Mouse (Mus musculus) stomach, postnatal 0 days (tissue): Measurements from ENCODE around the gene Arl8b. TPM values are rescaled to one million over a fixed set of nuclear protein-coding genes. Genes with fewer than 3 reads are reported as not detected.
A peak's percentile ranks its signal among the peaks of the same experiment; 100 is the strongest.
"Not testable (repeated sequence)": the region's sequence is repeated elsewhere in the genome, so short reads cannot be mapped to it uniquely, and the experiment has no call there.

ENCODE experiments used
- ATAC-seq: fragments of 200-750 bp; cut with Nextera tagmentation; 2 replicates; pipeline ENCODE4 v1.8.0; 2017; ENCODE audit not compliant: low FRiP score, low TSS enrichment
- DNase-seq: peaks from one replicate; pipeline ENCODE4 v3.0.0-alpha.2; 2016; ENCODE audit warnings: low spot score
- H3K27ac ChIP-seq: fragments of 300-500 bp; sonication (generic); replicated peaks from 2 replicates; pipeline ENCODE4 v1.5.1; 2014; ENCODE audit warnings: mild to moderate bottlenecking, control low read depth
- H3K27me3 ChIP-seq: fragments of 300-500 bp; sonication (generic); 2 replicates; pipeline ENCODE4 v1.6.1; 2014; ENCODE audit warnings: low read length; ENCODE audit not compliant: control insufficient read depth, insufficient read depth
- H3K36me3 ChIP-seq: fragments of 300-500 bp; sonication (generic); 2 replicates; pipeline ENCODE4 v1.6.1; 2014; ENCODE audit warnings: low read length, mixed read lengths; ENCODE audit not compliant: control insufficient read depth, insufficient read depth
- H3K4me1 ChIP-seq: fragments of 300-500 bp; sonication (generic); replicated peaks from 2 replicates; pipeline ENCODE4 v1.6.1; 2014; ENCODE audit warnings: antibody characterized with exemption; ENCODE audit not compliant: control insufficient read depth, insufficient read depth
- H3K4me2 ChIP-seq: fragments of 300-500 bp; sonication (generic); replicated peaks from 2 replicates; pipeline ENCODE4 v1.6.1; 2014; ENCODE audit warnings: low read depth, mild to moderate bottlenecking, control low read depth, moderate library complexity
- H3K4me3 ChIP-seq: fragments of 300-500 bp; sonication (generic); 2 replicates; pipeline ENCODE4 v1.5.1; 2014; ENCODE audit warnings: low read depth, low read length, control low read depth
- H3K9ac ChIP-seq: fragments of 300-500 bp; sonication (generic); 2 replicates; pipeline ENCODE4 v1.6.1; 2014; ENCODE audit warnings: mild to moderate bottlenecking, low read length, control low read depth, mixed read lengths
- H3K9me3 ChIP-seq: fragments of 300-500 bp; sonication (generic); 2 replicates; pipeline ENCODE4 v1.6.1; 2016; ENCODE audit warnings: low read length; ENCODE audit not compliant: control insufficient read depth
- CTCF ChIP-seq: IDR thresholded peaks from 2 replicates; pipeline ENCODE4 v1.5.1; 2016; ENCODE audit warnings: antibody characterized with exemption, low read depth, mild to moderate bottlenecking, moderate library complexity
- EP300 ChIP-seq: optimal IDR thresholded peaks from 2 replicates; pipeline ENCODE3; 2016; ENCODE audit warnings: antibody characterized with exemption
- WGBS: fragments of 180-500 bp; shearing (Covaris S2); extraction: QIAGEN DNeasy Blood & Tissue Kit; methylation state at CpG from one replicate; pipeline ENCODE4 v1.1.7; 2014; 5-methylcytosine and 5-hydroxymethylcytosine counted together
- polyA plus RNA-seq: library from polyadenylated mRNA; unstranded; fragments of >200 nt; fragmentation: Nextera tagmentation; extraction: Ambion mirVana; gene quantifications from 2 replicates; pipeline ENCODE4 v1.2.1, GENCODE M21; 2015

Gene Arl8b
- polyA plus RNA-seq, 1 experiment from 2014 or later: 57.5 TPM

GRCm38 (mm10) chr6:108852986-108853385 lies 70.1 kb downstream of the Arl8b start:
- Histone ChIP-seq H3K27me3 (no peaks in the 10 kb centered on the region), H3K4me3 (no peak overlapping the region), H3K4me2 (no peak overlapping the region), H3K36me3 (peaks cover 17% of the 10 kb centered on the region), H3K27ac (no peak overlapping the region), H3K4me1 (no peaks in the 10 kb centered on the region), H3K9me3 (no peaks in the 10 kb centered on the region), H3K9ac (no peak overlapping the region)
- ATAC-seq (no peak), DNase-seq (no peak)
- 92% methylated on average over 5 of the region's 5 CpGs for WGBS
- TF ChIP-seq EP300 (no peak), CTCF (no peak)

- H3K4me1 ChIP-seq: no peaks in the 10 kb centered on the region
- H3K4me3 ChIP-seq: no peak overlapping the region
- H3K9me3 ChIP-seq: 0 out of 2 replicates have a peak, but pooled peaks cover 7% of the 10 kb centered on the region
- no peak overlapping the region for H3K4me2 ChIP-seq
- H3K9ac ChIP-seq: no peak overlapping the region
- TF ChIP-seq EP300 (no peak), CTCF (no peak)
- WGBS: 96% methylated on average over 9 of the region's 9 CpGs
- DNase-seq (no peak), ATAC-seq (no peak)
- H3K27ac ChIP-seq: no peak overlapping the region
- no peaks in the 10 kb centered on the region for H3K27me3 ChIP-seq
- H3K36me3 ChIP-seq: peaks cover 11% of the 10 kb centered on the region
These were observed 75.7 kb downstream of the Arl8b start for GRCm38 (mm10) chr6:108858583-108858982.

DNA sequence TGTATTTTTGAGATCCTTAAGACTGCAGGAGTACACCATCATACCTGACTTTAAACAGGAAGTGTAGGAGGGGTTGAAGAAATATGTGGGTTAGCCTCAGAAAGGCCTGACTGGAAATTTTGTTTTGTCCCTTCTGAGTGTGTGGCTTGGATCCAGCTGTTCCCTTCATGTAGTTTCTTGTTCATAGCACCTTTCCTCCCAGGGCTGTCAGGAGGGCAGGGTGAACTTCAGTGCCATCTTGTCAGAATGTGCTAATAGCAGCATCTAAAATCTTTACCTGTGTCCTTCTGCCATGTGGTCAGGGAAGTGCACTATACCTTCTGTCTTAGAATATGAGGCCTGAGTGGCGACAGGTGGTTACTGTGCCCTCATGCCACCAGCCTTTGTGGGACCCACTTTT lies 78.3 kb downstream of the Arl8b start:
- TF ChIP-seq CTCF (no peak), EP300 (no peak)
- no peaks in the 10 kb centered on the region for H3K27me3 ChIP-seq
- no peaks in the 10 kb centered on the region for H3K4me1 ChIP-seq
- H3K27ac ChIP-seq: no peak overlapping the region
- H3K36me3 ChIP-seq: no peaks in the 10 kb centered on the region
- 0 out of 2 replicates have a peak, but pooled peaks cover 7% of the 10 kb centered on the region for H3K9me3 ChIP-seq
- no peak for DNase-seq
- no peak overlapping the region for H3K9ac ChIP-seq
- WGBS: 92% methylated on average over 1 of the region's 1 CpGs
- no peak for ATAC-seq
- no peak overlapping the region for H3K4me2 ChIP-seq
- no peak overlapping the region for H3K4me3 ChIP-seq

GRCm38 (mm10) chr6:108862548-108862947 lies 79.6 kb downstream of the Arl8b start:
- Histone ChIP-seq H3K9me3 (0 out of 2 replicates have a peak, but pooled peaks cover 7% of the 10 kb centered on the region), H3K27me3 (no peaks in the 10 kb centered on the region), H3K4me3 (no peak overlapping the region), H3K4me2 (no peak overlapping the region), H3K4me1 (no peaks in the 10 kb centered on the region), H3K9ac (no peak overlapping the region), H3K36me3 (no peaks in the 10 kb centered on the region), H3K27ac (no peak overlapping the region)
- no peak for TF ChIP-seq EP300
- TF ChIP-seq CTCF: no peak
- ATAC-seq (peak; percentile 48; the same call in 1 of the 2 replicates), DNase-seq (peak; percentile 20)
- WGBS: 56% methylated on average over 2 of the region's 2 CpGs

DNA sequence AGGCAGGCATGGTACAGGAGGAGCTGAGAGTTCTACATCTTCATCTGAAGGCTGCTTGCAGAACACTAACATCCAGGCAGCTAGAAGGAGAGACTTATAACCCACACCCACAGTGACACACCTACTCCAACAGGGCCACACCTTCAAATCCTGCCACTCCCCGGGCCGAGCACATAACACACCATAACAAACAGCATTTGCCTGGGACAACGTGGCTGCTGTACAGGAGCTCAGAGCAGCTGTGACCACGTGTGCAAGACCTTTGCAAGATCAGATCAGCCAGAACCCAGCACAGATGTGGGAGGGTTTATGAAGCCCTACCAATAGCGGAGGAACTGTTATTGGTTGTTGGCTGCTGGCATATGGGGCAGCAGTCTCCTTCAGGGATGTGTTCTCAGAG lies 83.4 kb downstream of the Arl8b start:
- no peak overlapping the region for H3K4me3 ChIP-seq
- 0 out of 2 replicates have a peak, but pooled peaks cover 7% of the 10 kb centered on the region for H3K9me3 ChIP-seq
- WGBS: 48% methylated on average over 5 of the region's 5 CpGs
- no peak overlapping the region for H3K9ac ChIP-seq
- peak; percentile 67 for DNase-seq
- TF ChIP-seq CTCF (no peak), EP300 (no peak)
- H3K4me1 ChIP-seq: no peaks in the 10 kb centered on the region
- no peak overlapping the region for H3K27ac ChIP-seq
- peak; percentile 93 for ATAC-seq
- no peaks in the 10 kb centered on the region for H3K36me3 ChIP-seq
- H3K27me3 ChIP-seq: no peaks in the 10 kb centered on the region
- H3K4me2 ChIP-seq: no peak overlapping the region

- ATAC-seq, H3K9ac ChIP-seq, H3K9me3 ChIP-seq, H3K27me3 ChIP-seq, H3K27ac ChIP-seq, H3K4me1 ChIP-seq, H3K36me3 ChIP-seq, H3K4me3 ChIP-seq, H3K4me2 ChIP-seq, DNase-seq: not testable (repeated sequence)
- 30% methylated on average over 2 of the region's 2 CpGs for WGBS
These were observed 86.1 kb downstream of the Arl8b start for GRCm38 (mm10) chr6:108869031-108869430.
